Mouse (Mus musculus) neural tube, embryonic 11.5 days (tissue): ENCODE data around the gene Tmtc3. TPM values are rescaled to one million over a fixed set of nuclear protein-coding genes. Genes with fewer than 3 reads are reported as not detected.
"Not testable (repeated sequence)": the region's sequence is repeated elsewhere in the genome, so short reads cannot be mapped to it uniquely, and the experiment has no call there.

ENCODE experiments used
- ATAC-seq: fragments of 200-750 bp; cut with Nextera tagmentation; 2 replicates; pipeline ENCODE4 v1.8.0; 2017; ENCODE audit warnings: moderate number of reproducible peaks, mild to moderate bottlenecking, moderate TSS enrichment, moderate library complexity; ENCODE audit not compliant: insufficient read depth, low FRiP score, low TSS enrichment
- DNase-seq: peaks from one replicate; pipeline ENCODE4 v3.0.0-alpha.2; 2015; ENCODE audit warnings: low spot score
- H3K27ac ChIP-seq: fragments of 300-500 bp; sonication (generic); 2 replicates; pipeline ENCODE4 v1.5.1; 2014; ENCODE audit warnings: low read depth, mild to moderate bottlenecking, low read length
- H3K27me3 ChIP-seq: fragments of 300-500 bp; sonication (generic); 2 replicates; pipeline ENCODE4 v1.6.1; 2014; ENCODE audit warnings: mild to moderate bottlenecking, low read length, mixed read lengths; ENCODE audit not compliant: control insufficient read depth, insufficient read depth
- H3K36me3 ChIP-seq: fragments of 300-500 bp; sonication (generic); 2 replicates; pipeline ENCODE4 v1.6.1; 2014; ENCODE audit warnings: mild to moderate bottlenecking, low read length, moderate library complexity, mixed read lengths; ENCODE audit not compliant: control insufficient read depth, insufficient read depth
- H3K4me1 ChIP-seq: fragments of 300-500 bp; sonication (generic); 2 replicates; pipeline ENCODE4 v1.6.1; 2014; ENCODE audit warnings: low read length, mixed read lengths; ENCODE audit not compliant: control insufficient read depth, insufficient read depth
- H3K4me2 ChIP-seq: fragments of 300-500 bp; sonication (generic); 2 replicates; pipeline ENCODE4 v1.6.1; 2014; ENCODE audit warnings: low read depth, mild to moderate bottlenecking, moderate library complexity
- H3K4me3 ChIP-seq: fragments of 300-500 bp; sonication (generic); 2 replicates; pipeline ENCODE4 v1.5.1; 2014; ENCODE audit warnings: low read depth, low read length
- H3K9ac ChIP-seq: fragments of 300-500 bp; sonication (generic); 2 replicates; pipeline ENCODE4 v1.6.1; 2014; ENCODE audit warnings: mild to moderate bottlenecking, low read length
- H3K9me3 ChIP-seq: fragments of 300-500 bp; sonication (generic); 2 replicates; pipeline ENCODE4 v1.6.1; 2016; ENCODE audit warnings: low read length; ENCODE audit not compliant: control insufficient read depth
- WGBS: fragments of 180-500 bp; shearing (Covaris S2); extraction: QIAGEN DNeasy Blood & Tissue Kit; methylation state at CpG from one replicate; pipeline ENCODE4 v1.1.7; 2014; 5-methylcytosine and 5-hydroxymethylcytosine counted together
- polyA plus RNA-seq: library from polyadenylated mRNA; unstranded; fragments of >200 nt; fragmentation: Nextera tagmentation; extraction: Ambion mirVana; gene quantifications from 2 replicates; pipeline ENCODE4 v1.2.1, GENCODE M21; 2014

Gene Tmtc3
- polyA plus RNA-seq, 1 experiment from 2014 or later, result 21.6 TPM

DNA sequence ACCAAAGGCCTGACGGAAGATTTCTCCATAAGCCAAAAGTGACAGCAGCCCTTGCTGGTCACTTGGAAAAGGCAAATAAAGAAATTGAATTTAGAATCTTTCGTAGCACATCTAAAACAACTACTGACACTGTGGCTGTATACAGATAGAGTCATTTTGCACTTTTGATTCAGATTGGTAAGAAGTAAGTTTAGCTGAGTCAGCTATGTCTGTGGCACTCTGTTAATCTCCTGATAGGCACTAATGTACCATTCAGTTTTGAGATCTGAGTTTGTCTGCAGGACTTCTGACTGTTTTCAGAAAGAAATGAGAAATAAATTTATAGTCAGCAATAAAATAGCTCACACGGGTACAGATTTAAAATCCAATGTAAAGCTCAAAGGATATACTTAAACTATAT, 7.6 kb downstream of the Tmtc3 start:
- H3K9ac ChIP-seq, result no peak overlapping the region
- H3K4me1 ChIP-seq, result no peaks in the 10 kb centered on the region
- 87% methylated on average over 3 of the region's 3 CpGs for WGBS
- H3K36me3 ChIP-seq, result no peaks in the 10 kb centered on the region
- H3K4me3 ChIP-seq, result no peak overlapping the region
- no peaks in the 10 kb centered on the region for H3K9me3 ChIP-seq
- H3K27me3 ChIP-seq, result no peaks in the 10 kb centered on the region
- no peak for DNase-seq
- ATAC-seq, result no peak
- no peak overlapping the region for H3K27ac ChIP-seq
- H3K4me2 ChIP-seq, result no peak overlapping the region

DNA sequence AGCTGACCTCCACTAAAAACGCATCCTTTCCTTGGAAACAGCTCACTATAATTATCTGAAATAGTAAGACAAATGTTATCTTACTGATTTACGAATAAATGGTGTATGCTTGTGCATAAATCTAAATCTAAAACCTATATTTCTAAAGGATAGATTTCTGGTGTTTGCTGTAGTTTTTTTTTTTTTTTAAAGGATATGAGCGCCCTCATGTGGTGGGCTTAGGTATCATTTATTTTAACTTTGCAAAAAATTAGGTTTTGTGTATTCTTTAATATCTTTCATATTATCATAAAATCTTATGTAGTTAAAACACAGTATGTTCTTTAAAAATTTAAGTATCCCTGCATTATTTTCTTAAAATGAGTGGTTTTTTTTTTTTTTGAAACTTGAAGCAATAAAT, 12.1 kb downstream of the Tmtc3 start:
- H3K36me3 ChIP-seq, result no peaks in the 10 kb centered on the region
- H3K27me3 ChIP-seq, result no peaks in the 10 kb centered on the region
- H3K27ac ChIP-seq, result no peak overlapping the region
- no peaks in the 10 kb centered on the region for H3K9me3 ChIP-seq
- ATAC-seq (no peak), DNase-seq (no peak)
- H3K9ac ChIP-seq, result no peak overlapping the region
- H3K4me3 ChIP-seq, result no peak overlapping the region
- no peak overlapping the region for H3K4me2 ChIP-seq
- H3K4me1 ChIP-seq, result no peaks in the 10 kb centered on the region
- 59% methylated on average over 3 of the region's 3 CpGs for WGBS

DNA sequence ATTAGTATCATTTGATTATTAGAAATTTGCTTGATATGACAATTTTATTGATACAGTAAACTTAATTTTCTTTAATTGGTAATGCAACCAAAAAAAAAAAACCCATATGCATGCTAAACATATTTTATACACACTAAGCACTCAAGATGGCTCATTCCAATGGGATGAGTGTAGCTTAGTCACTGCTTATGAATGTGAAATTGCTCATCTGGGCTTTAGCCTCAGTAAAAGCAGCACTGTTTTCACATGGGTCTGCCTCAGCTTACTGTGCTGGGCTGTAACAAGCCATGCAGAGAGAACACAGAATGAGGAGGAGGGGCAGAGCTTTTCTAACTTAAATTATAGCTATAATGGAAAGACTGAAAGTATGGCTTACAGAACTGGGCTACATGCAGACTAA, 26.6 kb downstream of the Tmtc3 start:
- Histone ChIP-seq H3K36me3 (no peaks in the 10 kb centered on the region), H3K27ac (no peak overlapping the region), H3K27me3 (no peaks in the 10 kb centered on the region), H3K9me3 (no peaks in the 10 kb centered on the region), H3K4me2 (no peak overlapping the region), H3K4me3 (no peak overlapping the region), H3K4me1 (no peaks in the 10 kb centered on the region), H3K9ac (no peak overlapping the region)
- DNase-seq, result no peak
- ATAC-seq, result no peak

DNA sequence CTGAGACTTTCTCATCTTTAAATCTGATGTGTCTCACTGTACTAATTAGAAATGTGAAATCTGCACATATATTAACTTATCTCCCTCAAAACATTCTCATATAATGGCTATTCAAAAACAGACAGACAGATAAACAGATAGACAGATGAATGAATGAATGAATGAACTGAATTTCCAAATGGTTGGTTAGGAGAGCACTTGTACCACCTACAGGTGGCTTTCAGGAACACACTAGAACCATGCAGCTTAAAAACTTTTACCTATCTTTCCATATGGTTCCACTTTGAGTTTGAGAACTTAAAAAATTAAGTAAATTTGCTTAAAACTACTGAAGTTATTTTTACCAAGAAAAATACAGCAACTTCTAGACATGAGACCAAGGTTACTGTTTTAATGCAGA, 37.8 kb downstream of the Tmtc3 start:
- no peak for ATAC-seq
- Histone ChIP-seq H3K9ac (no peak overlapping the region), H3K27ac (no peak overlapping the region), H3K4me2 (no peak overlapping the region), H3K4me1 (no peaks in the 10 kb centered on the region), H3K36me3 (no peaks in the 10 kb centered on the region), H3K4me3 (no peak overlapping the region), H3K27me3 (no peaks in the 10 kb centered on the region), H3K9me3 (no peaks in the 10 kb centered on the region)
- DNase-seq, result no peak

DNA sequence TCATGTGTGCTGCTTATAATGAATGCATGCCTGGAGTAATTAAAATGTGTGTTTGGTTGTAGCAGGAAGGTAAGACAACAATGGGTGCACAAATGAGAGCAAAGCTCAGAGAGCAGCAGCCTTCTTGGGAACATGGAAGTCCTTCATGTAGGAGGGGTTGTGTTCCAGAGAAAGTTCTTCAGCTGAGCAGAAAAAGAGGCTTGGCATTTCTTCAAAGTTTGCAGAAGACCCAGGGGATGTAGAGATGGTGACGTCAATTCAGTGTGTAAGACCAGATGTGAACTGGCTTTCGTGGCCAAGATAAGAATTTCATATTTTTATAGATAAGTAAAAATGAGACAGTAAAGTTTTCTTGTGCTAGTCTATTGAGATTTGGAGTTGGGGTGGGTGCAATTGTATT, 59.6 kb downstream of the Tmtc3 start:
- WGBS, result 89% methylated on average over 2 of the region's 2 CpGs
- DNase-seq, result no peak
- Histone ChIP-seq H3K9me3 (no peaks in the 10 kb centered on the region), H3K4me3 (no peak overlapping the region), H3K9ac (no peak overlapping the region), H3K4me2 (no peak overlapping the region), H3K36me3 (no peaks in the 10 kb centered on the region), H3K4me1 (no peaks in the 10 kb centered on the region), H3K27me3 (no peaks in the 10 kb centered on the region), H3K27ac (no peak overlapping the region)
- ATAC-seq, result no peak

DNA sequence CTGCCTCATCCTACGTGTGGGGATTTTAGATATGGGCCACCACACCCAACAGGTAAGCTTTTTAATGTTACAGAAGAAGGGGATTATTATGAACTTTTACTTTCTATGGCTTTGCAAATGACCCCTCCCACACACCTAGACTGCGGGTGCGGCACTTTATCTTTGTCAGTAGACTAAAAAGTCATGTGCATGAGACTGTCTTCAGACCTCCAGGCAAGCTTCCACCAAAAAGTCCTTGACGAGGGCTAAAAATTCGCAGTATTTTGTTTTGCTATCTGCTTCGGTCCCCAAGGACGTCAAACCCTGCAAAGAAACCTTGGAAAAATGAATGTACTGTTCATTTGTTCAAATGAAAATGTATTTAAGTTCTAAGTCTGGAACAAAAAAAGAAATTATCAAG, 71.6 kb downstream of the Tmtc3 start:
- H3K36me3 ChIP-seq, result no peaks in the 10 kb centered on the region

DNA sequence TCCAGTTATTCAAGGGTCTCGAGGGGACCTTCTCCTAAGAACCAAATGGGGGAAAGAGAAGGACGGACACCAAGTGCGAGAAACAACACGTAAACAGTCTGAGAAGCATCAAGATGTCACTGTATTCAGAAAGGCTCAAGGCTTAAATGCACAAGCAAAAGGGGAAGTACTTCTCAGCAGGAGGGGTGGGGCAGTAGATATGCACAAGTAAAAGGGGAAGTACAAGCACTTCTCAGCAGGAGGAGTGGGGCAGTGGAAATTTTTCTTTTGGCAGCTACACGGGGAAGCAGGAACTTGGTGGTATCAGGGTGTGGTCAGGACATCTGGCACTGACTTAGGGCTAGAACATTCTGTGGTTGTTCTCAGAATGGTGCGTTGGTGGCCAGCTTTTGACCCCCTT, 84.8 kb downstream of the Tmtc3 start:
- not testable (repeated sequence) for H3K36me3 ChIP-seq, DNase-seq, ATAC-seq, H3K27ac ChIP-seq, H3K27me3 ChIP-seq, H3K9ac ChIP-seq, H3K9me3 ChIP-seq, H3K4me2 ChIP-seq, H3K4me1 ChIP-seq, H3K4me3 ChIP-seq
- 89% methylated on average over 6 of the region's 6 CpGs for WGBS

More for the DNA sequence above, 71.6 kb downstream of the Tmtc3 start:
- Histone ChIP-seq H3K4me3 (no peak overlapping the region), H3K9me3 (no peaks in the 10 kb centered on the region), H3K27ac (no peak overlapping the region), H3K9ac (no peak overlapping the region), H3K4me2 (no peak overlapping the region), H3K27me3 (no peaks in the 10 kb centered on the region), H3K4me1 (no peaks in the 10 kb centered on the region)
- ATAC-seq (no peak), DNase-seq (no peak)
- 92% methylated on average over 7 of the region's 7 CpGs for WGBS

Other genes starting within 250 kb of the Tmtc3 start
- not detected in 2 replicates for gene Gm4301, start 151.7 kb downstream of the Tmtc3 start, polyA plus RNA-seq
- gene Gm4302, start 146.5 kb downstream of the Tmtc3 start, polyA plus RNA-seq, result not detected in 2 replicates
- gene Gm4303, start 141.4 kb downstream of the Tmtc3 start, polyA plus RNA-seq, result not detected in 2 replicates
- not detected in 2 replicates for gene Gm4305, start 136.3 kb downstream of the Tmtc3 start, polyA plus RNA-seq
- not detected in 2 replicates for gene Gm4307, start 126.0 kb downstream of the Tmtc3 start, polyA plus RNA-seq
- gene Gm4312, start 104.8 kb downstream of the Tmtc3 start, polyA plus RNA-seq, result not detected in 2 replicates
- 5.7 and 6.5 TPM in 2 replicates for gene Cep290, start 208 bp upstream of the Tmtc3 start, polyA plus RNA-seq
- 13.1 and 14.0 TPM in 2 replicates for gene 4930430F08Rik, start 103.1 kb upstream of the Tmtc3 start, polyA plus RNA-seq
- gene 1700017N19Rik, start 103.1 kb upstream of the Tmtc3 start, polyA plus RNA-seq, result not detected in 2 replicates